Mouse (Mus musculus) kidney, adult 10 weeks (tissue): ENCODE measurements around the gene Hlcs. TPM values are rescaled to one million over a fixed set of nuclear protein-coding genes. Genes with fewer than 3 reads are reported as not detected.

ENCODE experiments used
- polyA plus RNA-seq: library from polyadenylated mRNA; stranded (reverse); fragments of 350-450 nt; fragmentation: Illumina TruSeq; extraction: RNeasy Lipid Tissue Mini Kit (QIAGEN cat#74804); gene quantifications from one replicate; pipeline ENCODE4 v1.2.3, GENCODE M21; 2014; ENCODE audit warnings: low read depth, low replicate concordance

The Hlcs gene
- polyA plus RNA-seq: 5.5 TPM

GRCm38 (mm10) chr16:94313229-94314030 is at the start of gene Hlcs:
Gene Hlcs (minus strand): TSS chr16:94313571.

GRCm38 (mm10) chr16:94327781-94328711 is 14.7 kb upstream of the Hlcs start, which contains the start of gene Ripply3:
Gene Ripply3 (plus strand): TSS chr16:94328420.

GRCm38 (mm10) chr16:94084711-94085602 is 228.4 kb downstream of the Hlcs start, which contains the start of gene Sim2:
Gene Sim2 (plus strand): TSS chr16:94084931.

Other genes with a start within 250 kb of the Hlcs start
- gene Sim2, start 228.6 kb downstream of the Hlcs start, polyA plus RNA-seq: 5.0 TPM
- gene Ripply3, start 14.8 kb upstream of the Hlcs start, polyA plus RNA-seq: 5.9 TPM
- 88.5 TPM for gene Ttc3, start 57.0 kb upstream of the Hlcs start, polyA plus RNA-seq
- gene Pigp, start 58.3 kb upstream of the Hlcs start, polyA plus RNA-seq: 336 TPM
- 13.7 TPM for gene Vps26c, start 213.3 kb upstream of the Hlcs start, polyA plus RNA-seq